Mouse (Mus musculus) urinary bladder, postnatal 14 days (tissue): ENCODE results near the gene Cldn10.

ENCODE experiments used
- DNase-seq: peaks from one replicate; pipeline ENCODE4 v3.0.0; 2021; ENCODE audit warnings: low spot score

Cldn10 gene

GRCm38 (mm10) chr14:118827283-118827904 is 39.7 kb downstream of the Cldn10 start:
- no peak for DNase-seq

GRCm38 (mm10) chr14:118829331-118830095 is 41.8 kb downstream of the Cldn10 start:
- no peak for DNase-seq

- DNase-seq = no peak
Measured at GRCm38 (mm10) chr14:118831597-118831996, 43.9 kb downstream of the Cldn10 start.

- DNase-seq = no peak
Measured at GRCm38 (mm10) chr14:118833241-118833640, 45.5 kb downstream of the Cldn10 start.

- no peak for DNase-seq
Measured at GRCm38 (mm10) chr14:118834313-118834712, 46.6 kb downstream of the Cldn10 start.

GRCm38 (mm10) chr14:118836145-118836544 is 48.4 kb downstream of the Cldn10 start:
- DNase-seq = peak; percentile 21

- DNase-seq = no peak
Measured at GRCm38 (mm10) chr14:118836754-118837153, 49.0 kb downstream of the Cldn10 start.

GRCm38 (mm10) chr14:118838556-118839120 is 50.9 kb downstream of the Cldn10 start:
- no peak for DNase-seq

GRCm38 (mm10) chr14:118839416-118839815 is 51.7 kb downstream of the Cldn10 start:
- DNase-seq = no peak

GRCm38 (mm10) chr14:118840027-118840426 is 52.3 kb downstream of the Cldn10 start:
- no peak for DNase-seq

- DNase-seq = no peak
Measured at GRCm38 (mm10) chr14:118842353-118842752, 54.6 kb downstream of the Cldn10 start.

GRCm38 (mm10) chr14:118846834-118847233 is 59.1 kb downstream of the Cldn10 start:
- no peak for DNase-seq

- DNase-seq = no peak
Measured at GRCm38 (mm10) chr14:118848171-118848570, 60.5 kb downstream of the Cldn10 start.

GRCm38 (mm10) chr14:118850011-118850695 is 62.4 kb downstream of the Cldn10 start:
- no peak for DNase-seq

GRCm38 (mm10) chr14:118850696-118851035 is 63.0 kb downstream of the Cldn10 start:
- DNase-seq = no peak

- no peak for DNase-seq
Measured at GRCm38 (mm10) chr14:118851496-118852107, 63.9 kb downstream of the Cldn10 start.

- DNase-seq = peak; percentile 40
Measured at GRCm38 (mm10) chr14:118854371-118855114, 66.8 kb downstream of the Cldn10 start.

- DNase-seq = no peak
Measured at GRCm38 (mm10) chr14:118855141-118855800, 67.6 kb downstream of the Cldn10 start.

GRCm38 (mm10) chr14:118856563-118856962 is 68.9 kb downstream of the Cldn10 start:
- DNase-seq = no peak

- DNase-seq = no peak
Measured at GRCm38 (mm10) chr14:118858318-118858717, 70.6 kb downstream of the Cldn10 start.

- DNase-seq = no peak
Measured at GRCm38 (mm10) chr14:118862253-118862652, 74.5 kb downstream of the Cldn10 start.
